Mouse (Mus musculus) adrenal gland, adult (tissue): ENCODE data around the gene Lin52.

Experiments used
- DNase-seq, 2 experiments: peaks; one replicate each; pipeline ENCODE4 v3.0.0; 2022 to 2023; ENCODE audit warnings: low spot score in 1 of 2; ENCODE audit not compliant: inconsistent age in 2 of 2

The Lin52 gene

GRCm38 (mm10) chr12:84462856-84463255, 11.6 kb downstream of the Lin52 start:
- no peak for DNase-seq

- peak in 1 of 2 experiments; percentile 85 for DNase-seq
Measured at GRCm38 (mm10) chr12:84468701-84469100, 17.5 kb downstream of the Lin52 start.

- no peak for DNase-seq
Measured at GRCm38 (mm10) chr12:84478937-84479336, 27.7 kb downstream of the Lin52 start.

- DNase-seq: no peak
Measured at GRCm38 (mm10) chr12:84481251-84481650, 30.0 kb downstream of the Lin52 start.

- no peak for DNase-seq
Measured at GRCm38 (mm10) chr12:84482778-84483585, 31.8 kb downstream of the Lin52 start.

GRCm38 (mm10) chr12:84487324-84488056, 36.3 kb downstream of the Lin52 start:
- DNase-seq: no peak

- DNase-seq: no peak
Measured at GRCm38 (mm10) chr12:84496795-84497194, 45.6 kb downstream of the Lin52 start.

- no peak for DNase-seq
Measured at GRCm38 (mm10) chr12:84500528-84501263, 49.5 kb downstream of the Lin52 start.

GRCm38 (mm10) chr12:84501278-84501677, 50.1 kb downstream of the Lin52 start:
- no peak for DNase-seq

GRCm38 (mm10) chr12:84506856-84507255, 55.6 kb downstream of the Lin52 start:
- no peak for DNase-seq

GRCm38 (mm10) chr12:84512016-84512415, 60.8 kb downstream of the Lin52 start:
- DNase-seq: peak in 1 of 2 experiments; percentile 47

GRCm38 (mm10) chr12:84515486-84515885, 64.3 kb downstream of the Lin52 start:
- DNase-seq: no peak

GRCm38 (mm10) chr12:84516642-84517041, 65.4 kb downstream of the Lin52 start:
- no peak for DNase-seq

GRCm38 (mm10) chr12:84518018-84518417, 66.8 kb downstream of the Lin52 start:
- DNase-seq: no peak

- DNase-seq: no peak
Measured at GRCm38 (mm10) chr12:84523728-84524127, 72.5 kb downstream of the Lin52 start.

- DNase-seq: no peak
Measured at GRCm38 (mm10) chr12:84524147-84525050, 73.2 kb downstream of the Lin52 start.

- DNase-seq: peak in 1 of 2 experiments; percentile 50
Measured at GRCm38 (mm10) chr12:84525422-84525821, 74.2 kb downstream of the Lin52 start.

GRCm38 (mm10) chr12:84530426-84530825, 79.2 kb downstream of the Lin52 start:
- no peak for DNase-seq

GRCm38 (mm10) chr12:84531906-84532829, 80.9 kb downstream of the Lin52 start:
- DNase-seq: no peak
